Mouse (Mus musculus): ENCODE data around the gene Ceacam20. TPM values are rescaled to one million over a fixed set of nuclear protein-coding genes. Genes with fewer than 3 reads are reported as not detected.
"Not testable (repeated sequence)": the region's sequence is repeated elsewhere in the genome, so short reads cannot be mapped to it uniquely, and the experiment has no call there.

Gene Ceacam20
- polyA plus RNA-seq, 1 experiment from 2014 or later: not detected

DNA sequence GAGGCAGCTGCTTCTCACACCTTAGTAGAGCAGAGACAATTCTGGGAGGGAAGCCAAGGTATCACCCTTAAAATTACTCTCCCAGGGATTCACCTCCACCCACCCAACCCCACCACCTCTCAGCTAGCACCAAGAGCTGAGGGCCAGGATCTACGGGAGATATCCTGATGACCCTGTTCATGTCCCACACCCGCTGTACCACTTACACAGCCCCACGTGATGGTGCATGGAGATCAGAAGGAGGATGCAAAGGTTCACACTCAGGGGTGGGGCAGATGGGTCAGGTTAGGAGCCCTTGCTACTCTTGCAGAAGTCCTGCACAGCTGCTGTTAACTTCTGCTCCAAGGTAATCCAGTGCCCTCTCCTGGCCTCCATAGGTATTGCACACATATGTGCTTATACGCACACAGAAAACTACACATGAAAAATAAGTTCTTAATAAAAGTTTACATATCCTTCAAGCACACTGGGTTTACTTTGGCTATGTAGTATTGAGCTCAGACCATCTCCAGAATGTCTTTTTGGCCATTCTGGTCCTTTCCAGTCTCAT lies 4.4 kb downstream of the Ceacam20 start:
- Histone ChIP-seq H3K4me2 (replicated peaks; ENCODE audit: low read depth, low read length) (no peak overlapping the region), H3K27ac (ENCODE audit: low read length) (no peak overlapping the region), H3K4me3 (ENCODE audit: low read length) (no peak overlapping the region), H3K4me1 (ENCODE audit: insufficient read depth, low read length) (no peaks in the 10 kb centered on the region), H3K9me3 (ENCODE audit: low read length) (peaks cover 13% of the 10 kb centered on the region; the same call in 1 of the 2 replicates), H3K36me3 (ENCODE audit: insufficient read depth, low read length) (no peaks in the 10 kb centered on the region), H3K9ac (replicated peaks; ENCODE audit: low read length) (no peak overlapping the region), H3K27me3 (ENCODE audit: insufficient read depth, low read length) (no peaks in the 10 kb centered on the region)
- no peak for ATAC-seq (ENCODE audit: low FRiP score, low TSS enrichment)
- WGBS: 94% methylated on average over 4 of the region's 4 CpGs

GRCm38 (mm10) chr7:19970196-19970595 lies 5.0 kb downstream of the Ceacam20 start:
- no peak overlapping the region for H3K27ac ChIP-seq (ENCODE audit: low read length)
- H3K9ac ChIP-seq (replicated peaks; ENCODE audit: low read length): no peak overlapping the region
- no peak for ATAC-seq (ENCODE audit: low FRiP score, low TSS enrichment)
- H3K4me2 ChIP-seq (replicated peaks; ENCODE audit: low read depth, low read length): no peak overlapping the region
- H3K27me3 ChIP-seq (ENCODE audit: insufficient read depth, low read length): no peaks in the 10 kb centered on the region
- no peaks in the 10 kb centered on the region for H3K36me3 ChIP-seq (ENCODE audit: insufficient read depth, low read length)
- WGBS: 91% methylated on average over 8 of the region's 8 CpGs
- peaks cover 13% of the 10 kb centered on the region; the same call in 1 of the 2 replicates for H3K9me3 ChIP-seq (ENCODE audit: low read length)
- no peak overlapping the region for H3K4me3 ChIP-seq (ENCODE audit: low read length)
- H3K4me1 ChIP-seq (ENCODE audit: insufficient read depth, low read length): no peaks in the 10 kb centered on the region

DNA sequence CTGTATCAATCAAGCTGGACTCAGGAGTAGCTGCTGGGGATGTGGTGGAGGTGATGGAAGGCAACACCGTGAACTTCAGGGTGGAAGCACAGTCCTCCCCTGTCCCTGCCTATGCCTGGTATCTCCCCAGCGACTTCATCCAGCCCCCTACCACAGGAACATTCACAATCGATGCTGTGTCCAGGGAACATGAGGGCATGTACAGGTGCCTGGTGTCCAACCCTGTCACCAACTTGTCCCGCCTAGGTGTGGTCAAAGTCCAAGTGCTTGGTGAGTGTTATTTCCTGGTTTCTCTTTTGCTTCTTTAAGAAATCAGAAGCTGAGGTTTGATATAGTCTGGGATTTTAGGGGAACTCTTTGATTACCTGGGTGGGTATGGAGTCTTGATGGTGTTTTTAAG lies 6.3 kb downstream of the Ceacam20 start:
- H3K36me3 ChIP-seq (ENCODE audit: insufficient read depth, low read length): no peaks in the 10 kb centered on the region
- H3K27ac ChIP-seq (ENCODE audit: low read length): no peak overlapping the region
- no peaks in the 10 kb centered on the region for H3K27me3 ChIP-seq (ENCODE audit: insufficient read depth, low read length)
- 84% methylated on average over 4 of the region's 4 CpGs for WGBS
- H3K9ac ChIP-seq (replicated peaks; ENCODE audit: low read length): no peak overlapping the region
- no peak overlapping the region for H3K4me3 ChIP-seq (ENCODE audit: low read length)
- peaks cover 13% of the 10 kb centered on the region; the same call in 1 of the 2 replicates for H3K9me3 ChIP-seq (ENCODE audit: low read length)
- ATAC-seq (ENCODE audit: low FRiP score, low TSS enrichment): no peak
- H3K4me2 ChIP-seq (replicated peaks; ENCODE audit: low read depth, low read length): no peak overlapping the region
- no peaks in the 10 kb centered on the region for H3K4me1 ChIP-seq (ENCODE audit: insufficient read depth, low read length)

GRCm38 (mm10) chr7:19991165-19991564 lies 26.0 kb downstream of the Ceacam20 start, which contains the start of gene Nlrp9b:
Nlrp9b (plus strand) TSS chr7:19991465.
- WGBS: 74% methylated on average over 8 of the region's 8 CpGs
- H3K4me2 ChIP-seq (replicated peaks; ENCODE audit: low read depth, low read length); ATAC-seq (ENCODE audit: low FRiP score, low TSS enrichment): not testable (repeated sequence)

GRCm38 (mm10) chr7:19996721-19997120 lies 31.5 kb downstream of the Ceacam20 start:
- not testable (repeated sequence) for H3K27me3 ChIP-seq (ENCODE audit: insufficient read depth, low read length); H3K9me3 ChIP-seq (ENCODE audit: low read length); H3K27ac ChIP-seq (ENCODE audit: low read length); H3K4me3 ChIP-seq (ENCODE audit: low read length); H3K36me3 ChIP-seq (ENCODE audit: insufficient read depth, low read length); ATAC-seq (ENCODE audit: low FRiP score, low TSS enrichment); H3K4me2 ChIP-seq (replicated peaks; ENCODE audit: low read depth, low read length); H3K4me1 ChIP-seq (ENCODE audit: insufficient read depth, low read length); H3K9ac ChIP-seq (replicated peaks; ENCODE audit: low read length)
- 67% methylated on average over 3 of the region's 3 CpGs for WGBS

More at GRCm38 (mm10) chr7:19991165-19991564, 26.0 kb downstream of the Ceacam20 start, which contains the start of gene Nlrp9b:
- H3K9ac ChIP-seq (replicated peaks; ENCODE audit: low read length); H3K9me3 ChIP-seq (ENCODE audit: low read length); H3K4me3 ChIP-seq (ENCODE audit: low read length); H3K4me1 ChIP-seq (ENCODE audit: insufficient read depth, low read length); H3K36me3 ChIP-seq (ENCODE audit: insufficient read depth, low read length); H3K27me3 ChIP-seq (ENCODE audit: insufficient read depth, low read length); H3K27ac ChIP-seq (ENCODE audit: low read length): not testable (repeated sequence)

- H3K9ac ChIP-seq (replicated peaks; ENCODE audit: low read length): no peak overlapping the region
- no peaks in the 10 kb centered on the region for H3K36me3 ChIP-seq (ENCODE audit: insufficient read depth, low read length)
- H3K27me3 ChIP-seq (ENCODE audit: insufficient read depth, low read length): no peaks in the 10 kb centered on the region
- H3K27ac ChIP-seq (ENCODE audit: low read length): no peak overlapping the region
- ATAC-seq (ENCODE audit: low FRiP score, low TSS enrichment): no peak
- H3K4me2 ChIP-seq (replicated peaks; ENCODE audit: low read depth, low read length): no peak overlapping the region
- H3K4me1 ChIP-seq (ENCODE audit: insufficient read depth, low read length): no peaks in the 10 kb centered on the region
- WGBS: 82% methylated on average over 2 of the region's 2 CpGs
- H3K9me3 ChIP-seq (ENCODE audit: low read length): no peaks in the 10 kb centered on the region
- no peak overlapping the region for H3K4me3 ChIP-seq (ENCODE audit: low read length)
Measured at GRCm38 (mm10) chr7:20009987-20010386, 44.8 kb downstream of the Ceacam20 start.

Other genes starting within 250 kb of the Ceacam20 start
- gene Tomm40, start 250.0 kb upstream of the Ceacam20 start, polyA plus RNA-seq (2015; fragmentation: Nextera tagmentation; extraction: Ambion mirVana): 136 and 153 TPM in 2 replicates
- gene Nectin2, start 214.9 kb upstream of the Ceacam20 start, polyA plus RNA-seq (2015; fragmentation: Nextera tagmentation; extraction: Ambion mirVana): 150 and 157 TPM in 2 replicates
- 280 and 309 TPM in 2 replicates for gene Bcam, start 194.4 kb upstream of the Ceacam20 start, polyA plus RNA-seq (2015; fragmentation: Nextera tagmentation; extraction: Ambion mirVana)
- 9.4 and 12.2 TPM in 2 replicates for gene Cblc, start 168.6 kb upstream of the Ceacam20 start, polyA plus RNA-seq (2015; fragmentation: Nextera tagmentation; extraction: Ambion mirVana)
- 3.3 and 3.9 TPM in 2 replicates for gene Bcl3, start 142.6 kb upstream of the Ceacam20 start, polyA plus RNA-seq (2015; fragmentation: Nextera tagmentation; extraction: Ambion mirVana)
- not detected in 2 replicates for gene Gm19345, start 113.4 kb upstream of the Ceacam20 start, polyA plus RNA-seq (2015; fragmentation: Nextera tagmentation; extraction: Ambion mirVana)
- gene Ceacam16, start 104.1 kb upstream of the Ceacam20 start, polyA plus RNA-seq (2015; fragmentation: Nextera tagmentation; extraction: Ambion mirVana): 0.15 TPM in 1 of 2 replicates, not detected in the other
- gene Ceacam19, start 77.4 kb upstream of the Ceacam20 start, polyA plus RNA-seq (2015; fragmentation: Nextera tagmentation; extraction: Ambion mirVana): 0.06 TPM in 1 of 2 replicates, not detected in the other
- 11.8 and 16.0 TPM in 2 replicates for gene Pvr, start 44.3 kb upstream of the Ceacam20 start, polyA plus RNA-seq (2015; fragmentation: Nextera tagmentation; extraction: Ambion mirVana)
- 0.21 TPM in 1 of 2 replicates, not detected in the other for gene Igsf23, start 14.7 kb upstream of the Ceacam20 start, polyA plus RNA-seq (2015; fragmentation: Nextera tagmentation; extraction: Ambion mirVana)
- not detected in 2 replicates for gene Nlrp9b, start 26.1 kb downstream of the Ceacam20 start, polyA plus RNA-seq (2015; fragmentation: Nextera tagmentation; extraction: Ambion mirVana)
- gene Vmn1r91, start 134.3 kb downstream of the Ceacam20 start, polyA plus RNA-seq (2015; fragmentation: Nextera tagmentation; extraction: Ambion mirVana): not detected in 2 replicates
- not detected in 2 replicates for gene Gm16442, start 157.2 kb downstream of the Ceacam20 start, polyA plus RNA-seq (2015; fragmentation: Nextera tagmentation; extraction: Ambion mirVana)
- not detected in 2 replicates for gene Vmn1r93, start 173.7 kb downstream of the Ceacam20 start, polyA plus RNA-seq (2015; fragmentation: Nextera tagmentation; extraction: Ambion mirVana)
- not detected in 2 replicates for gene Vmn1r94, start 203.0 kb downstream of the Ceacam20 start, polyA plus RNA-seq (2015; fragmentation: Nextera tagmentation; extraction: Ambion mirVana)
- not detected in 2 replicates for gene Vmn1r95, start 228.3 kb downstream of the Ceacam20 start, polyA plus RNA-seq (2015; fragmentation: Nextera tagmentation; extraction: Ambion mirVana)
- gene Gm6164, start 240.2 kb downstream of the Ceacam20 start, polyA plus RNA-seq (2015; fragmentation: Nextera tagmentation; extraction: Ambion mirVana): not detected in 2 replicates